Mouse (Mus musculus) cerebellum, adult 2 months (tissue): ENCODE measurements around the gene Msmp. TPM values are rescaled to one million over a fixed set of nuclear protein-coding genes. Genes with fewer than 3 reads are reported as not detected.

Source experiments
- DNase-seq, 2 experiments: peaks; one replicate each; pipeline ENCODE4 v3.0.0; 2021
- H3K27ac ChIP-seq: fragments of 200-500 bp; 2 replicates; pipeline ENCODE4 v1.5.1; 2012; ENCODE audit warnings: low read length, control low read depth, inconsistent platforms; ENCODE audit not compliant: insufficient read depth
- H3K27me3 ChIP-seq: fragments of 200-500 bp; 2 replicates; pipeline ENCODE4 v1.6.1; 2012; ENCODE audit warnings: inconsistent platforms, mild to moderate bottlenecking, low read length, moderate library complexity; ENCODE audit not compliant: control insufficient read depth, insufficient read depth
- H3K4me1 ChIP-seq: fragments of 200-500 bp; 2 replicates; pipeline ENCODE4 v1.6.1; 2011; ENCODE audit warnings: low read length; ENCODE audit not compliant: control insufficient read depth, insufficient read depth
- H3K4me3 ChIP-seq: fragments of 200-500 bp; replicated peaks from 2 replicates; pipeline ENCODE3; 2011; ENCODE audit warnings: mild to moderate bottlenecking, low read depth, low read length, control low read depth; ENCODE audit not compliant: insufficient read depth
- CTCF ChIP-seq: fragments of 200-500 bp; IDR thresholded peaks from 2 replicates; pipeline ENCODE4 v1.5.1; 2011; ENCODE audit warnings: low read depth, mild to moderate bottlenecking, control low read depth, low read length, moderate library complexity, borderline replicate concordance; ENCODE audit not compliant: insufficient read depth
- POLR2A ChIP-seq: fragments of 200-500 bp; IDR thresholded peaks from 2 replicates; pipeline ENCODE4 v1.6.1; 2011; ENCODE audit warnings: low read length, control low read depth, borderline replicate concordance; ENCODE audit not compliant: insufficient read depth
- WGBS: fragments of 180-500 bp; shearing (Covaris S2); methylation state at CpG from one replicate; pipeline ENCODE4 v1.1.7; 2018; 5-methylcytosine and 5-hydroxymethylcytosine counted together
- polyA plus RNA-seq: library from polyadenylated mRNA; depleted of rRNA; stranded (reverse); fragments of >200 nt; gene quantifications from 2 replicates; pipeline ENCODE4 v1.2.3, GENCODE M21; 2012

Msmp gene
- polyA plus RNA-seq, 1 experiment, result not detected

- no peaks in the 10 kb centered on the region for H3K27me3 ChIP-seq
- peak in 1 of 2 experiments; percentile 11 for DNase-seq
- no peak overlapping the region for H3K4me3 ChIP-seq
- TF ChIP-seq POLR2A, result no peak
- no peak for TF ChIP-seq CTCF
- H3K4me1 ChIP-seq, result no peaks in the 10 kb centered on the region
- 64% methylated on average over 8 of the region's 8 CpGs for WGBS
- no peak overlapping the region for H3K27ac ChIP-seq
These were observed 2.1 kb upstream of the Msmp start for GRCm38 (mm10) chr4:43586411-43586810.

DNA sequence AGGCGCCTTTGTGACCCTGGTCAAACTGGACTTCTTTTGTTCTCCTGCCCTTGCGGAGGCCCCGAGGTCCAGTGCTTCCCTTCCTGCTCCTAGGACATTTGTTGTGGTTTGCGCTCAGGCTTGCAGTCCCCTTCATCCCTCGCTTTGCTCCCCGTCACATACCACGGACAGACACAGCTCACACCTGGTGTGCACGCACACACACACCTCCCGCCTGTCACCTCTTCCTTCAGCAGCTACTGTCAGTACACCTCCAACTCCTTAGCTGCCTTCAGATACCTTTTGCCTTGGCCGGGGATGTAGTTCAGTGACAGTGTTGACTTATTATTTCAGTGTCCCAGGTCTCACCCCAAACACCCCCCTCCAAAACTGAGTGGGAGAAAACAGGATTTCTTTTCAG, 1.4 kb upstream of the Msmp start:
- Histone ChIP-seq H3K4me3 (no peak overlapping the region), H3K27ac (no peak overlapping the region), H3K27me3 (no peaks in the 10 kb centered on the region), H3K4me1 (no peaks in the 10 kb centered on the region)
- TF ChIP-seq POLR2A (no peak), CTCF (no peak)
- WGBS, result 48% methylated on average over 10 of the region's 10 CpGs
- no peak for DNase-seq

- no peak for DNase-seq
- Histone ChIP-seq H3K4me3 (no peak overlapping the region), H3K27ac (no peak overlapping the region), H3K27me3 (no peaks in the 10 kb centered on the region), H3K4me1 (no peaks in the 10 kb centered on the region)
- WGBS, result 80% methylated on average over 7 of the region's 7 CpGs
- TF ChIP-seq CTCF (no peak), POLR2A (no peak)
These were observed 873 bp downstream of the Msmp start for GRCm38 (mm10) chr4:43583421-43583820.

DNA sequence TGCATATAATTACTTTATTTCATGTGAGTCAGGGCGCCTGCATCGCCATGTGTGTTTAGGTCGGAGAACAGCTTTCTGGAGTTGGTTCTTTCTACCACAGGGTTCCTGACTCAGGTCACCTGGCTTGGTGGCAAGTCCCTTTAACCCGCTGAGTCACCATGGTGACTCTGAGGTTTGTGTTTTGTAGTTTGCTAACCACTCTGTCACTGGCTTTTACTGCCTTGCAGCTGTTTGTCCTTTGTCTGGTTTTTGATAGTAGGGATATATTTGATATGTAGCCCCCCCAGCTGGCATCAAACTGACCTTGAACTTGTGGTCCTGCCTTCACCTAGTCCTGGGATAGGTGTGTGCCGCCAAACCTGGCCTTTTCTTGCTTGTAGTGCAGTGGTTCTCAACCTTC, 2.1 kb downstream of the Msmp start:
- Histone ChIP-seq H3K4me1 (no peaks in the 10 kb centered on the region; the same call in 1 of the 2 replicates), H3K27ac (no peak overlapping the region), H3K27me3 (no peaks in the 10 kb centered on the region), H3K4me3 (no peak overlapping the region)
- WGBS, result 90% methylated on average over 5 of the region's 5 CpGs
- no peak for TF ChIP-seq POLR2A
- TF ChIP-seq CTCF, result no peak
- no peak for DNase-seq

DNA sequence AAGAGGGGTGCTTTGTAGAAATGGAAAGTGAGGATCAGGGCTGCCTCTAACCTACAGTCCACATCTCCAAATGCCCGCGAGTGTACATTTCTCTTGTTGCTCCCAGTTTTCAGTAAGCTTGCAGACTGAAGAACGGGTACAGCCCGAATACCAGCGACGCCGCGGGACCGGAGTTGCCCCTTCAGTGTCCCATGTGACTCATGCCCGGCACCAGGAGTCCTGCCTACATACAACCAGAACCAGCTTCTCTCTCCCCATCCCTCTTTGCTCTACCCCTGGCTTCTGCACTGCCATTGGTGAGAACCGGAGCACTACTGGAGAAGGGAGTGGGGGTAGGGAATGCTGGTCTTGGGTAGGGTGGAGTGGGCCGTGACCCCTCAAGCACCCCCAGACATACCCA, 2.9 kb downstream of the Msmp start:
- H3K27ac ChIP-seq, result no peak overlapping the region
- TF ChIP-seq CTCF (no peak), POLR2A (no peak)
- 94% methylated on average over 12 of the region's 12 CpGs for WGBS
- H3K4me3 ChIP-seq, result no peak overlapping the region
- H3K4me1 ChIP-seq, result peaks cover 3% of the 10 kb centered on the region
- no peak for DNase-seq
- no peaks in the 10 kb centered on the region for H3K27me3 ChIP-seq

GRCm38 (mm10) chr4:43580721-43581120, 3.6 kb downstream of the Msmp start:
- 94% methylated on average over 5 of the region's 5 CpGs for WGBS
- H3K4me3 ChIP-seq, result no peak overlapping the region
- TF ChIP-seq POLR2A (no peak), CTCF (no peak)
- no peak for DNase-seq
- H3K27ac ChIP-seq, result no peak overlapping the region
- H3K27me3 ChIP-seq, result no peaks in the 10 kb centered on the region
- H3K4me1 ChIP-seq, result peaks cover 3% of the 10 kb centered on the region

GRCm38 (mm10) chr4:43579731-43580130, 4.6 kb downstream of the Msmp start:
- Histone ChIP-seq H3K27ac (no peak overlapping the region), H3K4me1 (peaks cover 3% of the 10 kb centered on the region), H3K27me3 (no peaks in the 10 kb centered on the region), H3K4me3 (no peak overlapping the region)
- 9% methylated on average over 6 of the region's 6 CpGs for WGBS
- TF ChIP-seq POLR2A (no peak), CTCF (no peak)
- DNase-seq, result no peak

DNA sequence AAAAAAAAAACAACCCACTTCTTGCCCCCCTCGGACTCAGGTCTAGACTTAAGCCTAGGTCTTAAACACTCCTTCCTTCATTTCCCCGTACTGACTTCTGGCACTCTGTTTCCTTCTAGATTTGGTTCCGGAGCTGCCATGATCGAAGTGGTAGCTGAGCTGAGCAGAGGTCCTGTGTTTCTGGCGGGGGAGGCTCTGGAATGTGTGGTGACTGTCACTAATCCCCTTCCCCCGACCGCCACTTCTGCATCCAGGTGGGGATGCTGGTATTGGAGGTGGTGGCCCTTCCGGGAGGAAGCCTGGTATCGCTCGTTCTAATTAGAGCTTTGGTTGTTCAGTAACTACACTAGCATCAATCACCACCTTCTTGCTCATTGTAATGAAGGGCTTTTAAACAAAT, 5.0 kb downstream of the Msmp start:
- peaks cover 3% of the 10 kb centered on the region for H3K4me1 ChIP-seq
- H3K4me3 ChIP-seq, result peak overlapping the region; percentile 83
- peak in 1 of 2 experiments; percentile 23 for DNase-seq
- WGBS, result 3% methylated on average over 10 of the region's 10 CpGs
- TF ChIP-seq CTCF, result no peak
- TF ChIP-seq POLR2A, result no peak
- no peak overlapping the region for H3K27ac ChIP-seq
- no peaks in the 10 kb centered on the region for H3K27me3 ChIP-seq
